In genomic region chr17:34836155-34836855, GRCm38 (mm10) we compare ENCODE assay signal across 8 mouse cellular contexts. TPM values are rescaled to one million over a fixed set of nuclear protein-coding genes. Genes with fewer than 3 reads are reported as not detected.
DNase-seq lines count a peak whose midpoint lies in the region; ATAC-seq and TF ChIP-seq lines count a peak whose summit lies in the region.

No protein-coding gene starts in this region.

- 4% methylated on average over 48 of the region's 48 CpGs for WGBS in kidney, postnatal 0 days
- WGBS in embryonic facial prominence, embryonic 11.5 days = 4% methylated on average over 43 of the region's 48 CpGs
- 2% methylated on average over 42 of the region's 48 CpGs for WGBS in hindbrain, embryonic 16.5 days
- WGBS in midbrain, embryonic 13.5 days = 4% methylated on average over 48 of the region's 48 CpGs

- no peaks in the 10 kb centered on the region for H3K27me3 ChIP-seq in kidney, postnatal 0 days (ENCODE audit: insufficient read depth, low read length)
- H3K27me3 ChIP-seq in embryonic facial prominence, embryonic 11.5 days (ENCODE audit: control insufficient read depth, insufficient read depth, low read length) = no peaks in the 10 kb centered on the region
- H3K27me3 ChIP-seq in hindbrain, embryonic 16.5 days (replicated peaks; ENCODE audit: control insufficient read depth, insufficient read depth, low read length) = no peaks in the 10 kb centered on the region
- no peaks in the 10 kb centered on the region for H3K27me3 ChIP-seq in midbrain, embryonic 13.5 days

- H3K36me3 ChIP-seq in kidney, postnatal 0 days (ENCODE audit: insufficient read depth, low read length) = peaks cover 30% of the 10 kb centered on the region
- H3K36me3 ChIP-seq in embryonic facial prominence, embryonic 11.5 days (replicated peaks; ENCODE audit: control insufficient read depth, insufficient read depth, low read depth, low read length) = no peaks in the 10 kb centered on the region; the same call in 1 of the 2 replicates
- peaks cover 27% of the 10 kb centered on the region for H3K36me3 ChIP-seq in hindbrain, embryonic 16.5 days (ENCODE audit: control insufficient read depth, insufficient read depth, low read length)
- peaks cover 54% of the 10 kb centered on the region for H3K36me3 ChIP-seq in midbrain, embryonic 13.5 days

- H3K4me1 ChIP-seq in kidney, postnatal 0 days (replicated peaks; ENCODE audit: insufficient read depth, low read length) = peaks cover 5% of the 10 kb centered on the region; the same call in 1 of the 2 replicates
- H3K4me1 ChIP-seq in embryonic facial prominence, embryonic 11.5 days (ENCODE audit: control insufficient read depth, insufficient read depth, low read length) = no peaks in the 10 kb centered on the region; the same call in none of the 2 replicates
- H3K4me1 ChIP-seq in hindbrain, embryonic 16.5 days (ENCODE audit: control insufficient read depth, insufficient read depth, low read depth, low read length) = peaks cover 17% of the 10 kb centered on the region
- peaks cover 32% of the 10 kb centered on the region for H3K4me1 ChIP-seq in midbrain, embryonic 13.5 days (replicated peaks)

- no peak for DNase-seq in kidney, postnatal 0 days (ENCODE audit: low spot score)
- no peak for DNase-seq in kidney, postnatal 25 days
- no peak for DNase-seq in embryonic facial prominence, embryonic 11.5 days (ENCODE audit: low spot score)
- no peak for DNase-seq in left cerebral cortex, postnatal 36 days (ENCODE audit: low spot score in 2 of 2)
- DNase-seq in thymus, postnatal 25 days = no peak
- no peak for DNase-seq in retina, embryonic 14.5 days (ENCODE audit: low spot score)

- peak overlapping the region; percentile 80 for H3K4me3 ChIP-seq in kidney, postnatal 0 days (replicated peaks; ENCODE audit: low read depth, low read length)
- H3K4me3 ChIP-seq in embryonic facial prominence, embryonic 11.5 days (ENCODE audit: low read depth, low read length) = peak overlapping the region; percentile 61
- H3K4me3 ChIP-seq in hindbrain, embryonic 16.5 days (ENCODE audit: low read length) = peak overlapping the region; percentile 79
- H3K4me3 ChIP-seq in midbrain, embryonic 13.5 days (replicated peaks) = peak overlapping the region; percentile 70

- H3K4me2 ChIP-seq in kidney, postnatal 0 days (ENCODE audit: low read length) = peak overlapping the region; percentile 83
- H3K4me2 ChIP-seq in embryonic facial prominence, embryonic 11.5 days (ENCODE audit: low read depth, low read length) = peak overlapping the region; percentile 92
- H3K4me2 ChIP-seq in hindbrain, embryonic 16.5 days (ENCODE audit: low read length) = peak overlapping the region; percentile 99
- H3K4me2 ChIP-seq in midbrain, embryonic 13.5 days (replicated peaks) = peak overlapping the region; percentile 99

- intact Hi-C loops in left cerebral cortex, postnatal 36 days (cut with DNase I) = loop anchor here (5.0 kb wide), 3 partner anchors 56 to 406 kb away; partner anchors contain the start of gene Ddx39b

- no peaks in the 10 kb centered on the region for H3K9me3 ChIP-seq in kidney, postnatal 0 days (replicated peaks; ENCODE audit: low read length)
- no peaks in the 10 kb centered on the region for H3K9me3 ChIP-seq in embryonic facial prominence, embryonic 11.5 days (replicated peaks; ENCODE audit: control insufficient read depth, low read length)
- no peaks in the 10 kb centered on the region for H3K9me3 ChIP-seq in hindbrain, embryonic 16.5 days (ENCODE audit: control insufficient read depth, low read length)
- no peaks in the 10 kb centered on the region for H3K9me3 ChIP-seq in midbrain, embryonic 13.5 days

- no peak for TF ChIP-seq CTCF in kidney, postnatal 0 days (IDR thresholded peaks at IDR 0.05; ENCODE audit: low read depth)

- peak overlapping the region; percentile 77 for H3K27ac ChIP-seq in kidney, postnatal 0 days
- no peak overlapping the region; the same call in 1 of the 2 replicates for H3K27ac ChIP-seq in embryonic facial prominence, embryonic 11.5 days (replicated peaks; ENCODE audit: low read depth, low read length)
- peak overlapping the region; percentile 84 for H3K27ac ChIP-seq in hindbrain, embryonic 16.5 days (ENCODE audit: low read depth, low read length)
- H3K27ac ChIP-seq in midbrain, embryonic 13.5 days = peak overlapping the region; percentile 84

- peak; percentile 65 for ATAC-seq in kidney, postnatal 0 days (replicated peaks; ENCODE audit: low FRiP score, low read depth)
- ATAC-seq in embryonic facial prominence, embryonic 11.5 days (replicated peaks; ENCODE audit: insufficient number of reproducible peaks, low FRiP score, low TSS enrichment, low read depth) = peak; percentile 62
- ATAC-seq in hindbrain, embryonic 16.5 days = peak; percentile 86
- ATAC-seq in midbrain, embryonic 13.5 days = peak; percentile 84

- peak overlapping the region; percentile 72 for H3K9ac ChIP-seq in kidney, postnatal 0 days (ENCODE audit: low read depth, low read length)
- H3K9ac ChIP-seq in embryonic facial prominence, embryonic 11.5 days (replicated peaks; ENCODE audit: low read length) = peak overlapping the region; percentile 62
- H3K9ac ChIP-seq in hindbrain, embryonic 16.5 days (ENCODE audit: low read depth, low read length) = peak overlapping the region; percentile 76
- H3K9ac ChIP-seq in midbrain, embryonic 13.5 days (replicated peaks) = peak overlapping the region; percentile 81

RNA-seq across cellular contexts. Expression of gene Stk19, which starts 0.4 kb away (rescaled TPM):
- 30.3 and 30.8 TPM in 2 replicates for polyA plus RNA-seq in kidney, postnatal 0 days (2015; fragmentation: Nextera tagmentation; extraction: Ambion mirVana)
- polyA plus RNA-seq in embryonic facial prominence, embryonic 11.5 days (2014; fragmentation: Nextera tagmentation; extraction: Ambion mirVana) = 14.4 and 18.4 TPM in 2 replicates
- 41.2 and 43.1 TPM in 2 replicates for polyA plus RNA-seq in hindbrain, embryonic 16.5 days (2015; fragmentation: Nextera tagmentation; extraction: Ambion mirVana)
- polyA plus RNA-seq in midbrain, embryonic 13.5 days (2015; fragmentation: Nextera tagmentation; extraction: Ambion mirVana) = 38.5 and 40.5 TPM in 2 replicates
- 10 to 100 TPM; 50.2 to 58.6 TPM for total RNA-seq in left cerebral cortex, postnatal 36 days (2021)

RNA-seq across cellular contexts. Expression of gene Dxo, which starts 0.5 kb away (rescaled TPM):
- 48.2 and 49.7 TPM in 2 replicates for polyA plus RNA-seq in kidney, postnatal 0 days (2015; fragmentation: Nextera tagmentation; extraction: Ambion mirVana)
- polyA plus RNA-seq in embryonic facial prominence, embryonic 11.5 days (2014; fragmentation: Nextera tagmentation; extraction: Ambion mirVana) = 65.3 and 68.1 TPM in 2 replicates
- 68.4 and 68.9 TPM in 2 replicates for polyA plus RNA-seq in hindbrain, embryonic 16.5 days (2015; fragmentation: Nextera tagmentation; extraction: Ambion mirVana)
- polyA plus RNA-seq in midbrain, embryonic 13.5 days (2015; fragmentation: Nextera tagmentation; extraction: Ambion mirVana) = 74.7 and 76.1 TPM in 2 replicates
- 10 to 100 TPM; 39.4 to 45.4 TPM for total RNA-seq in left cerebral cortex, postnatal 36 days (2021)

RNA-seq across cellular contexts. Expression of gene Skiv2l, which starts 13.7 kb away (rescaled TPM):
- 36.8 and 37.3 TPM in 2 replicates for polyA plus RNA-seq in kidney, postnatal 0 days (2015; fragmentation: Nextera tagmentation; extraction: Ambion mirVana)
- 27.1 and 31.9 TPM in 2 replicates for polyA plus RNA-seq in embryonic facial prominence, embryonic 11.5 days (2014; fragmentation: Nextera tagmentation; extraction: Ambion mirVana)
- polyA plus RNA-seq in hindbrain, embryonic 16.5 days (2015; fragmentation: Nextera tagmentation; extraction: Ambion mirVana) = 57.1 and 62.6 TPM in 2 replicates
- 59.3 and 61.3 TPM in 2 replicates for polyA plus RNA-seq in midbrain, embryonic 13.5 days (2015; fragmentation: Nextera tagmentation; extraction: Ambion mirVana)
- total RNA-seq in left cerebral cortex, postnatal 36 days (2021) = 10 to 100 TPM; 58.5 to 72.2 TPM

RNA-seq across cellular contexts. Expression of gene Nelfe, which starts 13.9 kb away (rescaled TPM):
- 73.5 and 79.5 TPM in 2 replicates for polyA plus RNA-seq in kidney, postnatal 0 days (2015; fragmentation: Nextera tagmentation; extraction: Ambion mirVana)
- 128 and 130 TPM in 2 replicates for polyA plus RNA-seq in embryonic facial prominence, embryonic 11.5 days (2014; fragmentation: Nextera tagmentation; extraction: Ambion mirVana)
- polyA plus RNA-seq in hindbrain, embryonic 16.5 days (2015; fragmentation: Nextera tagmentation; extraction: Ambion mirVana) = 78.9 and 83.3 TPM in 2 replicates
- 95.0 and 100 TPM in 2 replicates for polyA plus RNA-seq in midbrain, embryonic 13.5 days (2015; fragmentation: Nextera tagmentation; extraction: Ambion mirVana)
- total RNA-seq in left cerebral cortex, postnatal 36 days (2021) = 10 to 100 TPM; 35.5 to 36.6 TPM

RNA-seq across cellular contexts. Expression of gene Cfb, which starts 26.0 kb away (rescaled TPM):
- polyA plus RNA-seq in kidney, postnatal 0 days (2015; fragmentation: Nextera tagmentation; extraction: Ambion mirVana) = 21.1 and 25.6 TPM in 2 replicates
- polyA plus RNA-seq in embryonic facial prominence, embryonic 11.5 days (2014; fragmentation: Nextera tagmentation; extraction: Ambion mirVana) = 1.2 and 2.0 TPM in 2 replicates
- polyA plus RNA-seq in hindbrain, embryonic 16.5 days (2015; fragmentation: Nextera tagmentation; extraction: Ambion mirVana) = 1.6 and 2.1 TPM in 2 replicates
- 1.7 and 2.2 TPM in 2 replicates for polyA plus RNA-seq in midbrain, embryonic 13.5 days (2015; fragmentation: Nextera tagmentation; extraction: Ambion mirVana)
- total RNA-seq in left cerebral cortex, postnatal 36 days (2021) = under 1 TPM in 1 of 2 experiments, not detected in 1; 0.63 TPM
